Mouse (Mus musculus): ENCODE measurements around the gene Nkx6-2.

DNA sequence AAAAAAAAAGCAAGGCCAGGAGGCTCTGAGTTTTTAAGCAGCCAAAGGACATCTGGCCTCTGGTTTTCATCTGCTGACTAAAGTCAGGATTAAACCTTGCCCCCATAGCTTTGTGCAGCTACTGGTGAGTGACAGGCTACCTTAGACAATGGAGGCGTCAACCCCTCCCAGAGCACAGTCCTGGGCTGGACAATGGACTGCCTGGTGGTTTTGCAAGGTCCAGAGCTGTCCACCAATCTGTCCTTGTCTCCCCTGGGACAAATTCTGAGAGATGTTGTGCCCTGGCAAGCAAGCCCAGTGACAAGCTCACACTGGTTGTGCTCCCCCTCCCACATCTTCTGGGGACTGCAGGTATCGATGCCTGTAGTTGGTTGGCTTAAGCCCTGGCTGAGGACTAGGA lies 31.1 kb downstream of the Nkx6-2 start:
- TF ChIP-seq CTCF (IDR thresholded peaks at IDR 0.05) (no peak), POLR2A (IDR thresholded peaks at IDR 0.05; ENCODE audit: insufficient read depth, low read depth, low read length) (no peak)
